Mouse (Mus musculus): Measurements from ENCODE around the gene Dnaja4.
A peak's percentile ranks its signal among the peaks of the same experiment; 100 is the strongest.

Gene Dnaja4

GRCm38 (mm10) chr9:54699345-54700173 lies 886 bp downstream of the Dnaja4 start:
- DNase-seq (ENCODE audit: low spot score) = peak; percentile 34

- DNase-seq (ENCODE audit: low spot score) = peak; percentile 10
These were observed 1.5 kb downstream of the Dnaja4 start for GRCm38 (mm10) chr9:54700174-54700475.

GRCm38 (mm10) chr9:54700746-54701145 lies 2.1 kb downstream of the Dnaja4 start:
- DNase-seq (ENCODE audit: low spot score) = no peak

- no peak for DNase-seq (ENCODE audit: low spot score)
These were observed 3.9 kb downstream of the Dnaja4 start for GRCm38 (mm10) chr9:54702581-54702980.

GRCm38 (mm10) chr9:54704361-54704760 lies 5.7 kb downstream of the Dnaja4 start:
- DNase-seq (ENCODE audit: low spot score) = no peak

- DNase-seq (ENCODE audit: low spot score) = no peak
These were observed 6.9 kb downstream of the Dnaja4 start for GRCm38 (mm10) chr9:54705561-54705960.

GRCm38 (mm10) chr9:54707288-54707999 lies 8.8 kb downstream of the Dnaja4 start:
- peak; percentile 40 for DNase-seq (ENCODE audit: low spot score)

- no peak for DNase-seq (ENCODE audit: low spot score)
These were observed 9.4 kb downstream of the Dnaja4 start for GRCm38 (mm10) chr9:54708085-54708484.

- no peak for DNase-seq (ENCODE audit: low spot score)
These were observed 17.1 kb downstream of the Dnaja4 start for GRCm38 (mm10) chr9:54715776-54716175.

- no peak for DNase-seq (ENCODE audit: low spot score)
These were observed 18.9 kb downstream of the Dnaja4 start for GRCm38 (mm10) chr9:54717527-54717926.

- no peak for DNase-seq (ENCODE audit: low spot score)
These were observed 23.5 kb downstream of the Dnaja4 start for GRCm38 (mm10) chr9:54722156-54722555.

- no peak for DNase-seq (ENCODE audit: low spot score)
These were observed 23.9 kb downstream of the Dnaja4 start for GRCm38 (mm10) chr9:54722596-54722995.

GRCm38 (mm10) chr9:54726315-54726714 lies 27.6 kb downstream of the Dnaja4 start:
- DNase-seq (ENCODE audit: low spot score) = no peak

GRCm38 (mm10) chr9:54732122-54732521 lies 33.4 kb downstream of the Dnaja4 start:
- DNase-seq (ENCODE audit: low spot score) = peak; percentile 24

GRCm38 (mm10) chr9:54733921-54734638 lies 35.4 kb downstream of the Dnaja4 start, which contains the start of gene Wdr61:
Wdr61 (minus strand) TSS chr9:54734519.
- peak; percentile 95 for DNase-seq (ENCODE audit: low spot score)

GRCm38 (mm10) chr9:54734639-54735252 lies 36.1 kb downstream of the Dnaja4 start:
- no peak for DNase-seq (ENCODE audit: low spot score)

- DNase-seq (ENCODE audit: low spot score) = peak; percentile 67
These were observed 37.6 kb downstream of the Dnaja4 start for GRCm38 (mm10) chr9:54736284-54736701.

GRCm38 (mm10) chr9:54738376-54738775 lies 39.7 kb downstream of the Dnaja4 start:
- DNase-seq (ENCODE audit: low spot score) = peak; percentile 85

- DNase-seq (ENCODE audit: low spot score) = no peak
These were observed 45.2 kb downstream of the Dnaja4 start for GRCm38 (mm10) chr9:54743891-54744290.

- no peak for DNase-seq (ENCODE audit: low spot score)
These were observed 47.2 kb downstream of the Dnaja4 start for GRCm38 (mm10) chr9:54745740-54746370.

- DNase-seq (ENCODE audit: low spot score) = no peak
These were observed 51.7 kb downstream of the Dnaja4 start for GRCm38 (mm10) chr9:54750215-54750981.
